Mouse (Mus musculus): ENCODE data around the gene Cgas.
"Not testable (repeated sequence)": the region's sequence is repeated elsewhere in the genome, so short reads cannot be mapped to it uniquely, and the experiment has no call there.

DNA sequence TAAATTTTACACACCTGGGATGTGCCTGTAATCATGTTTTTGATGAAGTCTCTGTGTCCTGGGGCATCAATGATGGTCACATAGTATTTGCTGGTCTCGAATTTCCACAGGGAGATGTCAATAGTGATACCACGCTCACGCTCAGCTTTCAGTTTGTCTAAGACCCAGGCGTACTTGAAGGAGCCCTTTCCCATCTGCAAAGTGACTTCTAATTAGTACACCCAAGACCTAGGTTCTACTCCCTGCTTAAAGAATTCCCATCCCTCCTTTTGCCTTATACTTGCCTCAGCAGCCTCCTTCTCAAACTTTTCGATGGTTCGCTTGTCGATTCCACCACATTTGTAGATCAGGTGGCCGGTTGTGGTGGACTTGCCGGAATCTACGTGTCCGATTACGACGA is 37.2 kb upstream of the Cgas start:
- not testable (repeated sequence) for TF ChIP-seq CTCF (conservative IDR thresholded peaks at IDR 0.05; ENCODE audit: insufficient read depth, insufficient read length, low read depth, low read length); POLR2A (IDR thresholded peaks at IDR 0.05; ENCODE audit: low read depth, low read length)

Data from kidney, adult 2 months (tissue).